Mouse (Mus musculus) heart, embryonic 11.5 days (tissue): Measurements from ENCODE around the gene Notch4. TPM values are rescaled to one million over a fixed set of nuclear protein-coding genes. Genes with fewer than 3 reads are reported as not detected.
A peak's percentile ranks its signal among the peaks of the same experiment; 100 is the strongest.

ENCODE experiments used
- ATAC-seq: fragments of 200-750 bp; cut with Nextera tagmentation; replicated peaks from 2 replicates; pipeline ENCODE4 v1.8.0; 2017; ENCODE audit warnings: moderate library complexity; ENCODE audit not compliant: insufficient number of reproducible peaks, low FRiP score, low TSS enrichment
- H3K27ac ChIP-seq: fragments of 300-500 bp; sonication (generic); 2 replicates; pipeline ENCODE4 v1.5.1; 2014; ENCODE audit warnings: mild to moderate bottlenecking, low read depth, low read length
- H3K27me3 ChIP-seq: fragments of 300-500 bp; sonication (generic); 2 replicates; pipeline ENCODE4 v1.6.1; 2014; ENCODE audit warnings: mild to moderate bottlenecking, low read length, mixed read lengths; ENCODE audit not compliant: control insufficient read depth, insufficient read depth
- H3K36me3 ChIP-seq: fragments of 300-500 bp; sonication (generic); 2 replicates; pipeline ENCODE4 v1.6.1; 2014; ENCODE audit warnings: mild to moderate bottlenecking, low read length, moderate library complexity, mixed read lengths; ENCODE audit not compliant: control insufficient read depth, insufficient read depth
- H3K4me1 ChIP-seq: fragments of 300-500 bp; sonication (generic); 2 replicates; pipeline ENCODE4 v1.6.1; 2014; ENCODE audit warnings: low read length; ENCODE audit not compliant: control insufficient read depth, insufficient read depth
- H3K4me2 ChIP-seq: fragments of 300-500 bp; sonication (generic); 2 replicates; pipeline ENCODE4 v1.6.1; 2014; ENCODE audit warnings: mild to moderate bottlenecking, moderate library complexity
- H3K4me3 ChIP-seq: fragments of 300-500 bp; sonication (generic); 2 replicates; pipeline ENCODE4 v1.5.1; 2014; ENCODE audit warnings: low read depth, low read length
- H3K9ac ChIP-seq: fragments of 300-500 bp; sonication (generic); 2 replicates; pipeline ENCODE4 v1.6.1; 2014; ENCODE audit warnings: mild to moderate bottlenecking, low read depth, low read length, moderate library complexity
- H3K9me3 ChIP-seq: fragments of 300-500 bp; sonication (generic); replicated peaks from 2 replicates; pipeline ENCODE4 v1.6.1; 2016; ENCODE audit warnings: low read length; ENCODE audit not compliant: control insufficient read depth
- WGBS: fragments of 180-500 bp; shearing (Covaris S2); extraction: QIAGEN DNeasy Blood & Tissue Kit; methylation state at CpG from one replicate; pipeline ENCODE4 v1.1.7; 2014; ENCODE audit not compliant: insufficient replicate concordance; 5-methylcytosine and 5-hydroxymethylcytosine counted together
- polyA plus RNA-seq: library from polyadenylated mRNA; unstranded; fragments of >200 nt; fragmentation: Nextera tagmentation; extraction: Ambion mirVana; gene quantifications from 2 replicates; pipeline ENCODE4 v1.2.1, GENCODE M21; 2014

Gene Notch4
- polyA plus RNA-seq, 1 experiment from 2014 or later: 8.1 TPM

- H3K27me3 ChIP-seq: no peaks in the 10 kb centered on the region
- H3K4me3 ChIP-seq: no peak overlapping the region
- no peaks in the 10 kb centered on the region for H3K36me3 ChIP-seq
- WGBS: 40% methylated on average over 8 of the region's 8 CpGs
- H3K27ac ChIP-seq: no peak overlapping the region
- peaks cover 7% of the 10 kb centered on the region; the same call in 1 of the 2 replicates for H3K4me1 ChIP-seq
- H3K4me2 ChIP-seq: no peak overlapping the region
- H3K9me3 ChIP-seq: no peaks in the 10 kb centered on the region
- H3K9ac ChIP-seq: no peak overlapping the region
- ATAC-seq: no peak
Observed at GRCm38 (mm10) chr17:34561200-34561599, 2.9 kb upstream of the Notch4 start.

- Histone ChIP-seq H3K36me3 (no peaks in the 10 kb centered on the region), H3K4me1 (peaks cover 7% of the 10 kb centered on the region; the same call in 1 of the 2 replicates), H3K27me3 (peaks cover 6% of the 10 kb centered on the region; the same call in 1 of the 2 replicates), H3K9ac (no peak overlapping the region), H3K27ac (no peak overlapping the region), H3K4me3 (no peak overlapping the region), H3K4me2 (no peak overlapping the region), H3K9me3 (no peaks in the 10 kb centered on the region)
- ATAC-seq: no peak
- 56% methylated on average over 3 of the region's 3 CpGs for WGBS
Observed at GRCm38 (mm10) chr17:34562595-34562994, 1.5 kb upstream of the Notch4 start.

- ATAC-seq: no peak
- Histone ChIP-seq H3K27ac (no peak overlapping the region), H3K4me2 (no peak overlapping the region), H3K27me3 (peaks cover 6% of the 10 kb centered on the region; the same call in 1 of the 2 replicates), H3K36me3 (no peaks in the 10 kb centered on the region), H3K9me3 (no peaks in the 10 kb centered on the region), H3K9ac (no peak overlapping the region), H3K4me1 (peaks cover 7% of the 10 kb centered on the region; the same call in 1 of the 2 replicates), H3K4me3 (no peak overlapping the region)
- WGBS: 61% methylated on average over 11 of the region's 11 CpGs
Observed at GRCm38 (mm10) chr17:34563354-34563753, 714 bp upstream of the Notch4 start.

- ATAC-seq: peak; percentile 51
- H3K9ac ChIP-seq: peak overlapping the region; percentile 52; the same call in 1 of the 2 replicates
Observed at GRCm38 (mm10) chr17:34564796-34565195, 728 bp downstream of the Notch4 start.

GRCm38 (mm10) chr17:34567311-34567710, 3.2 kb downstream of the Notch4 start:
- Histone ChIP-seq H3K4me2 (no peak overlapping the region), H3K27ac (no peak overlapping the region), H3K9me3 (0 out of 2 replicates have a peak, but pooled peaks cover 2% of the 10 kb centered on the region), H3K27me3 (peaks cover 9% of the 10 kb centered on the region; the same call in 1 of the 2 replicates), H3K9ac (no peak overlapping the region), H3K4me3 (no peak overlapping the region), H3K36me3 (no peaks in the 10 kb centered on the region), H3K4me1 (peaks cover 7% of the 10 kb centered on the region; the same call in 1 of the 2 replicates)
- ATAC-seq: no peak
- 59% methylated on average over 9 of the region's 9 CpGs for WGBS

More at GRCm38 (mm10) chr17:34564796-34565195, 728 bp downstream of the Notch4 start:
- H3K4me3 ChIP-seq: peak overlapping the region; percentile 28
- H3K27ac ChIP-seq: peak overlapping the region; percentile 77
- H3K4me2 ChIP-seq: peak overlapping the region; percentile 53
- no peaks in the 10 kb centered on the region for H3K36me3 ChIP-seq
- H3K4me1 ChIP-seq: peaks cover 7% of the 10 kb centered on the region; the same call in 1 of the 2 replicates
- no peaks in the 10 kb centered on the region for H3K9me3 ChIP-seq
- peaks cover 9% of the 10 kb centered on the region; the same call in 1 of the 2 replicates for H3K27me3 ChIP-seq
- WGBS: 22% methylated on average over 3 of the region's 3 CpGs

GRCm38 (mm10) chr17:34568421-34568820, 4.4 kb downstream of the Notch4 start:
- Histone ChIP-seq H3K27me3 (peaks cover 9% of the 10 kb centered on the region; the same call in 1 of the 2 replicates), H3K36me3 (no peaks in the 10 kb centered on the region), H3K4me1 (peaks cover 7% of the 10 kb centered on the region; the same call in 1 of the 2 replicates), H3K4me3 (no peak overlapping the region), H3K9me3 (0 out of 2 replicates have a peak, but pooled peaks cover 2% of the 10 kb centered on the region), H3K9ac (no peak overlapping the region), H3K4me2 (no peak overlapping the region), H3K27ac (no peak overlapping the region)
- WGBS: 73% methylated on average over 13 of the region's 13 CpGs
- no peak for ATAC-seq

- Histone ChIP-seq H3K36me3 (no peaks in the 10 kb centered on the region), H3K27ac (no peak overlapping the region), H3K27me3 (peaks cover 11% of the 10 kb centered on the region; the same call in 1 of the 2 replicates), H3K4me2 (no peak overlapping the region), H3K4me1 (no peaks in the 10 kb centered on the region), H3K9me3 (0 out of 2 replicates have a peak, but pooled peaks cover 2% of the 10 kb centered on the region), H3K4me3 (no peak overlapping the region), H3K9ac (no peak overlapping the region)
- ATAC-seq: no peak
- WGBS: 69% methylated on average over 4 of the region's 4 CpGs
Observed at GRCm38 (mm10) chr17:34569919-34570318, 5.9 kb downstream of the Notch4 start.

- Histone ChIP-seq H3K4me2 (no peak overlapping the region), H3K9ac (no peak overlapping the region), H3K36me3 (no peaks in the 10 kb centered on the region), H3K4me1 (no peaks in the 10 kb centered on the region), H3K27me3 (peaks cover 11% of the 10 kb centered on the region; the same call in 1 of the 2 replicates), H3K27ac (no peak overlapping the region), H3K9me3 (0 out of 2 replicates have a peak, but pooled peaks cover 2% of the 10 kb centered on the region), H3K4me3 (no peak overlapping the region)
- 16% methylated on average over 5 of the region's 5 CpGs for WGBS
- ATAC-seq: no peak
Observed at GRCm38 (mm10) chr17:34571875-34572274, 7.8 kb downstream of the Notch4 start.

GRCm38 (mm10) chr17:34572361-34572760, 8.3 kb downstream of the Notch4 start:
- Histone ChIP-seq H3K4me2 (no peak overlapping the region), H3K36me3 (no peaks in the 10 kb centered on the region), H3K4me3 (no peak overlapping the region), H3K9me3 (0 out of 2 replicates have a peak, but pooled peaks cover 2% of the 10 kb centered on the region), H3K27ac (no peak overlapping the region), H3K27me3 (peaks cover 6% of the 10 kb centered on the region; the same call in 1 of the 2 replicates), H3K9ac (no peak overlapping the region), H3K4me1 (no peaks in the 10 kb centered on the region)
- ATAC-seq: no peak
- 13% methylated on average over 15 of the region's 15 CpGs for WGBS
